Mouse (Mus musculus) liver, embryonic 12.5 days (tissue): Measurements from ENCODE around the gene Brca1. TPM values are rescaled to one million over a fixed set of nuclear protein-coding genes. Genes with fewer than 3 reads are reported as not detected.
"Not testable (repeated sequence)": the region's sequence is repeated elsewhere in the genome, so short reads cannot be mapped to it uniquely, and the experiment has no call there.

Source experiments
- ATAC-seq: fragments of 200-750 bp; cut with Nextera tagmentation; 2 replicates; pipeline ENCODE4 v1.8.0; 2017; ENCODE audit warnings: moderate number of reproducible peaks, mild to moderate bottlenecking, moderate library complexity
- H3K27ac ChIP-seq: fragments of 300-500 bp; sonication (generic); 2 replicates; pipeline ENCODE4 v1.5.1; 2016; ENCODE audit warnings: mild to moderate bottlenecking
- H3K27me3 ChIP-seq: fragments of 300-500 bp; sonication (generic); replicated peaks from 2 replicates; pipeline ENCODE4 v1.6.1; 2016; ENCODE audit warnings: mild to moderate bottlenecking, moderate library complexity
- H3K36me3 ChIP-seq: fragments of 300-500 bp; sonication (generic); 2 replicates; pipeline ENCODE4 v1.6.1; 2016; ENCODE audit warnings: mild to moderate bottlenecking, moderate library complexity
- H3K4me1 ChIP-seq: fragments of 300-500 bp; sonication (generic); 2 replicates; pipeline ENCODE4 v1.6.1; 2016
- H3K4me2 ChIP-seq: fragments of 300-500 bp; sonication (generic); 2 replicates; pipeline ENCODE4 v1.6.1; 2016; ENCODE audit warnings: mild to moderate bottlenecking, moderate library complexity
- H3K4me3 ChIP-seq: fragments of 300-500 bp; sonication (generic); 2 replicates; pipeline ENCODE4 v1.5.1; 2016; ENCODE audit warnings: mild to moderate bottlenecking, moderate library complexity
- H3K9ac ChIP-seq: fragments of 300-500 bp; sonication (generic); 2 replicates; pipeline ENCODE4 v1.6.1; 2016; ENCODE audit warnings: mild to moderate bottlenecking, moderate library complexity
- H3K9me3 ChIP-seq: fragments of 300-500 bp; sonication (generic); replicated peaks from 2 replicates; pipeline ENCODE4 v1.6.1; 2016; ENCODE audit warnings: mild to moderate bottlenecking, moderate library complexity
- WGBS: fragments of 180-500 bp; shearing (Covaris S2); methylation state at CpG from one replicate; pipeline ENCODE4 v1.1.7; 2016; ENCODE audit not compliant: insufficient replicate concordance; 5-methylcytosine and 5-hydroxymethylcytosine counted together
- polyA plus RNA-seq: library from polyadenylated mRNA; unstranded; fragments of >200 nt; fragmentation: Nextera tagmentation; extraction: Ambion mirVana; gene quantifications from 2 replicates; pipeline ENCODE4 v1.2.1, GENCODE M21; 2016

The Brca1 gene
- polyA plus RNA-seq, 1 experiment from 2014 or later: 17.2 TPM

DNA sequence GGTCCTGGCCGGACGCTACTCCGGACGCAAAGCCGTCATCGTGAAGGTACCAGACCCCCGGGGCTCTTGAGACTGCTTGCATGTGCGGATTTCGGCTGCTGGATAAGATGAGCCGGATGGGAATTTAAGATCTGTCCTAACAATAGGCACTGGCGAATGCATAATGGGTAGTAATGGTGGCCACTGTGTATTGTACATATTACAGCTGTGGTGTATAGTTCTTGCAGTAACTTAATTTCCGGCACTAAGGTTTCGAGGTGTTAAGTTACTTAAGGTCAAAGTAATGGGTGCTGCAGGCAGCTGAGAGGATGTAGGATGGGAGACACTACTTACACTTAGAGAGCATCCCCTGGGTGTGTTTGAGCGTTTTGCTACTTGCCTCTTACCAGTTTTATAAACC is 109.0 kb downstream of the Brca1 start:
- peak overlapping the region; percentile 90 for H3K4me2 ChIP-seq
- peaks cover 33% of the 10 kb centered on the region for H3K4me1 ChIP-seq
- no peaks in the 10 kb centered on the region for H3K27me3 ChIP-seq
- peaks cover 36% of the 10 kb centered on the region for H3K36me3 ChIP-seq
- H3K9ac ChIP-seq: peak overlapping the region; percentile 92
- H3K4me3 ChIP-seq: peak overlapping the region; percentile 89
- no peaks in the 10 kb centered on the region for H3K9me3 ChIP-seq
- peak overlapping the region; percentile 83 for H3K27ac ChIP-seq
- WGBS: 2% methylated on average over 14 of the region's 14 CpGs
- no peak for ATAC-seq

DNA sequence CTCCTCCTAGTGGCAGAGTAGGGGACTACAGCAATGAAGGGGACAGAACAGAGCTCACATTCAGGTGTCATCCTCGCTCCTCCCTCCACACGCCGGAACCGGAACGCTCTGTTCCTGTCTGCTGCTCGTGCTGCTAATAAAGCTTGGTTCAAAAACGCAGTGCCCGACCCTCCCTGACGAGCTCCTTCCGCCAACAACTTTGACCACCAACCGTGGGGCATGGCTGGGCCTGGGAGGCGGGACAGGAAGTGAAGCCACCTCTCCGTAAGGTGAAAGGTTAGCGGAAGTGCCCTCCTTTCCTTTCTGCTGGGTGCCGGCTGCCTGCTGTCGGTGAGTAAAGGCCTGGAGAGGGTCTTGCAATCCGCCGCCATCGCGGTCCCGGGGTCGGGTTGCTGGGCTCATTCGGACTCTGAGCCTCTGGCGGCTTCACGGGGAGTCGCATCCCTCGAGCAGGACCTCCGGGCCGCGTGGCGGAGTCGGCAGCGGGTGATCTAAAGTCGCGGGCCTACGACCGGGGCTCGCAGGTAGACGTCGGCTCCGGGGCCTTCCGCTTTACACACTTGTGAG is 109.5 kb downstream of the Brca1 start, which contains the start of gene Rpl27:
Gene Rpl27, plus strand, starts transcription at position 172 of the 567 bp plus-strand sequence.
- Histone ChIP-seq H3K9me3 (no peaks in the 10 kb centered on the region), H3K36me3 (peaks cover 36% of the 10 kb centered on the region), H3K4me2 (peak within 1 kb of the TSS; percentile 90), H3K9ac (peak within 1 kb of the TSS; percentile 92), H3K4me1 (peaks cover 28% of the 10 kb centered on the region), H3K27ac (peak within 1 kb of the TSS; percentile 83), H3K4me3 (peak within 1 kb of the TSS; percentile 89), H3K27me3 (no peaks in the 10 kb centered on the region)
- under 1% methylated on average over 42 of the region's 42 CpGs for WGBS
- peak; percentile 97 for ATAC-seq

DNA sequence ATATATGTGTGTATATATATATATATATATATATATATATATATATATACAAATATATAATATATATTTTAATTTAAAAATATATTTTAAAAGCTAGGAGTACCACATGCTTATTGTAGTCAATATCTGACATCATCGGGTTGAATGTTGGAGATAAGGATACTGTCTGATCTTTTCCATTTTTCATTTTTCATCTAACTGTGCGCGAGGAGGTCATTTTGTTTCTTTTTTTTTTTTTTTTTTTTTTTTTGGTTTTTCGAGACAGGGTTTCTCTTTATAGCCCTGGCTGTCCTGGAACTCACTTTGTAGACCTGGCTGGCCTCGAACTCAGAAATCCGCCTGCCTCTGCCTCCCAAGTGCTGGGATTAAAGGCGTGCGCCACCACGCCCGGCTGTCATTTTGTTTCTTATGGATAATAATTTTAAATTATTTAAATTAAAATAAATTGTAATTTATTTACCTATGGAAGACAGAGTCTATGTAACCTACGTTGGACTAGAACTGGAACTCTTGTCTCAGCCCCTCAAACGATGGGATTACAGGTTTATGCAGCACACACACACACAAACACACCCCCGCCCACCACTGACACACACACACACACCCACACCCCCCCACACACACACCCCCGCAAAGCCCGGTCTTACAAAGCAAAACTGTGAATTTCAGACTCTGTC is 110.2 kb downstream of the Brca1 start:
- not testable (repeated sequence) for H3K27me3 ChIP-seq, H3K9me3 ChIP-seq, ATAC-seq
- H3K27ac ChIP-seq: peak overlapping the region; percentile 83; the same call in 1 of the 2 replicates
- H3K4me2 ChIP-seq: peak overlapping the region; percentile 90
- 23% methylated on average over 15 of the region's 15 CpGs for WGBS
- H3K4me3 ChIP-seq: peak overlapping the region; percentile 89
- peaks cover 36% of the 10 kb centered on the region for H3K36me3 ChIP-seq
- H3K9ac ChIP-seq: peak overlapping the region; percentile 66; the same call in 1 of the 2 replicates
- peaks cover 28% of the 10 kb centered on the region for H3K4me1 ChIP-seq

Other genes with a start within 250 kb of the Brca1 start
- gene Becn1, start 249.7 kb downstream of the Brca1 start, polyA plus RNA-seq: 115 and 119 TPM in 2 replicates
- gene Psme3, start 235.7 kb downstream of the Brca1 start, polyA plus RNA-seq: 263 and 273 TPM in 2 replicates
- gene Aoc2, start 226.9 kb downstream of the Brca1 start, polyA plus RNA-seq: 2.2 TPM in 2 replicates
- gene Aoc3, start 221.3 kb downstream of the Brca1 start, polyA plus RNA-seq: 0.05 and 0.06 TPM in 2 replicates
- not detected in 2 replicates for gene G6pc, start 184.4 kb downstream of the Brca1 start, polyA plus RNA-seq
- 67.0 and 72.7 TPM in 2 replicates for gene Aarsd1, start 134.3 kb downstream of the Brca1 start, polyA plus RNA-seq
- 3.6 and 4.2 TPM in 2 replicates for gene Gm27029, start 127.2 kb downstream of the Brca1 start, polyA plus RNA-seq
- gene Rundc1, start 126.9 kb downstream of the Brca1 start, polyA plus RNA-seq: 9.8 TPM in 2 replicates
- 1.3 and 2.1 TPM in 2 replicates for gene Ptges3l, start 126.6 kb downstream of the Brca1 start, polyA plus RNA-seq
- 378 and 390 TPM in 2 replicates for gene Rpl27, start 109.7 kb downstream of the Brca1 start, polyA plus RNA-seq
- 35.8 and 37.1 TPM in 2 replicates for gene Ifi35, start 103.5 kb downstream of the Brca1 start, polyA plus RNA-seq
- 3.6 and 3.9 TPM in 2 replicates for gene Rnd2, start 87.0 kb downstream of the Brca1 start, polyA plus RNA-seq
- gene Vat1, start 85.7 kb downstream of the Brca1 start, polyA plus RNA-seq: 11.8 and 12.2 TPM in 2 replicates
- gene Nbr1, start 194 bp upstream of the Brca1 start, polyA plus RNA-seq: 45.1 and 47.9 TPM in 2 replicates
- gene Tmem106a, start 30.3 kb upstream of the Brca1 start, polyA plus RNA-seq: 5.0 and 5.3 TPM in 2 replicates
- gene Gm11634, start 47.3 kb upstream of the Brca1 start, polyA plus RNA-seq: not detected in 2 replicates
- gene Rdm1, start 75.2 kb upstream of the Brca1 start, polyA plus RNA-seq: 11.8 and 12.4 TPM in 2 replicates
- 1.0 and 1.3 TPM in 2 replicates for gene Arl4d, start 113.6 kb upstream of the Brca1 start, polyA plus RNA-seq
- gene Dhx8, start 181.0 kb upstream of the Brca1 start, polyA plus RNA-seq: 25.6 and 26.3 TPM in 2 replicates
- 1.4 and 2.0 TPM in 2 replicates for gene Etv4, start 233.4 kb upstream of the Brca1 start, polyA plus RNA-seq